Mouse (Mus musculus) activated CD4-positive, CD25-positive, alpha-beta regulatory T cell, adult 4 months (primary cell): ENCODE measurements at regions not wholly inside any gene's neighbourhood (a gene's known extent, or its start where the extent isn't known, plus 50 kb on each side); places are given as distances from the start of the nearest gene placed in this dataset.

Source experiments
- ATAC-seq: one replicate; pipeline ENCODE4 v1.8.0; 2017

GRCm38 (mm10) chr1:137620672-137621071 is 554.8 kb downstream of the Ptprc start:
- no peak for ATAC-seq

GRCm38 (mm10) chr1:137618231-137618630 is 557.3 kb downstream of the Ptprc start:
- ATAC-seq: no peak

GRCm38 (mm10) chr1:137617513-137617912 is 558.0 kb downstream of the Ptprc start:
- ATAC-seq: no peak

- no peak for ATAC-seq
Measured at GRCm38 (mm10) chr1:137606716-137607115, 568.8 kb downstream of the Ptprc start.

GRCm38 (mm10) chr1:137605890-137606663 is 569.4 kb downstream of the Ptprc start:
- no peak for ATAC-seq

- ATAC-seq: no peak
Measured at GRCm38 (mm10) chr1:137593732-137594131, 581.8 kb downstream of the Ptprc start.

GRCm38 (mm10) chr1:137591891-137592290 is 583.6 kb downstream of the Ptprc start:
- no peak for ATAC-seq

- no peak for ATAC-seq
Measured at GRCm38 (mm10) chr1:137591295-137591694, 584.2 kb downstream of the Ptprc start.

- no peak for ATAC-seq
Measured at GRCm38 (mm10) chr1:137588304-137589300, 586.9 kb downstream of the Ptprc start.

- ATAC-seq: no peak
Measured at GRCm38 (mm10) chr1:137587481-137588228, 587.9 kb downstream of the Ptprc start.

GRCm38 (mm10) chr1:137584696-137585095 is 590.8 kb downstream of the Ptprc start:
- no peak for ATAC-seq

- ATAC-seq: no peak
Measured at GRCm38 (mm10) chr1:137584104-137584675, 591.3 kb downstream of the Ptprc start.

- no peak for ATAC-seq
Measured at GRCm38 (mm10) chr1:137577639-137578038, 597.9 kb downstream of the Ptprc start.

- no peak for ATAC-seq
Measured at GRCm38 (mm10) chr1:137576174-137576573, 599.3 kb downstream of the Ptprc start.

- no peak for ATAC-seq
Measured at GRCm38 (mm10) chr1:137575380-137575779, 600.1 kb downstream of the Ptprc start.

GRCm38 (mm10) chr1:137571905-137572865 is 603.3 kb downstream of the Ptprc start:
- ATAC-seq: no peak

- no peak for ATAC-seq
Measured at GRCm38 (mm10) chr1:137571190-137571904, 604.2 kb downstream of the Ptprc start.

- no peak for ATAC-seq
Measured at GRCm38 (mm10) chr1:137567526-137567925, 607.3 kb upstream of the Nr5a2 start.

GRCm38 (mm10) chr1:137565573-137566048 is 605.4 kb upstream of the Nr5a2 start:
- no peak for ATAC-seq

- no peak for ATAC-seq
Measured at GRCm38 (mm10) chr1:137561686-137562085, 601.4 kb upstream of the Nr5a2 start.
